Mouse (Mus musculus): ENCODE measurements around the gene Nav3.

Gene Nav3

DNA sequence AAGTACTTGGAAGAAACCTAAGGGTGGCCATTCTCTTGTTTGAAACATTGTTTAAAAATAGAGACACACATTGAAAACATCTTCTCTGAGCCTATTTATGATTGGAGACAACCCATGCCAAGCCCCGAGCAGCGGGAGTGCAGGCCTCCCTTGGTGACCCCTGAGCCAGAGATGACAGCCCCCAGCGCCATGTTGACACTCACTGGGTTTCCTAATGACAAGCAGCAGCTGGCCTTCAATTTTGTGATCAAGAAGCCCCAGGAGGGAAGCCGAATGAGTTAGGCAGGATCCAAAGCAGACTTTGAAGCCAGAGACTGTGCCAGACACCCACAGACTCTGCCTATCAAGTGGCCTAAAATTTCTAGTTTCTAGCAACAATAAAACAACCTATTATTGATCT is 263.1 kb downstream of the Nav3 start:
- no peak for DNase-seq (ENCODE audit: low read depth, low spot score)

DNA sequence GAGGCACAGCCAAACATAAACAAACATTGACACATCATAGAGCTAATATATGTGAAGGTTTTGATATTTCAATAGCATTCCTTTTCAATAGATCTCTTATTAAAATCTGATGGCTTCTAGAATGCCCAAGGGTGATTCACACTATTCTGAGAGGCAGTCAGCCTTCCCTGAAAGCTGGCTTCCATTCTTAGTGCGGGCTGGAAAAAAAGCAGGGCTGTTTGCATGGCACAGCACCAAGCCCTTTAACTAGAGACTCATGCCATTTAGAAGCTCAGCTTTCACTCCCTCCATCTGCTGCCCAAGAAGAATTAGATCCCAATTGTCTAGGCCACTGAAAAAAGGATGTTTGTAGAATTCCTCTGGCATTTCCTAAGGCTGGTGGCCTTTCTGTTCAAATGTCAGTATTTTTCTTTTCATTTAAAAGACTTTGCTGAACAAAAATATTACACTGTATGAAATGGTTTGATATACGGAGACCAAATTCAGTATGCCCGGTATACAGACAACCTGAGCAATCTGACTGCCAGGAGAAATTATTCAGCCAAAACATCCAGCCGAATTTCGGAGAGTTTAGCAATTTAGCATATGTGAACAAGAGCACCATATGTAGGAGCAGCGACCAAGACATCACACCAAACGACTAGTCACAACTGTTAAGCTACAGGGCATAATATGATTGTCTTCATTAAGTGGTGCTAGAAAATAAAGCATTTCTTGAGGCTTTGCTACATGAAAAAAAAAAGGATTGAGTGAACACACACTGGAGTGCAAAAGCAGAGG is 263.8 kb downstream of the Nav3 start:
- DNase-seq (ENCODE audit: low read depth, low spot score): no peak

DNA sequence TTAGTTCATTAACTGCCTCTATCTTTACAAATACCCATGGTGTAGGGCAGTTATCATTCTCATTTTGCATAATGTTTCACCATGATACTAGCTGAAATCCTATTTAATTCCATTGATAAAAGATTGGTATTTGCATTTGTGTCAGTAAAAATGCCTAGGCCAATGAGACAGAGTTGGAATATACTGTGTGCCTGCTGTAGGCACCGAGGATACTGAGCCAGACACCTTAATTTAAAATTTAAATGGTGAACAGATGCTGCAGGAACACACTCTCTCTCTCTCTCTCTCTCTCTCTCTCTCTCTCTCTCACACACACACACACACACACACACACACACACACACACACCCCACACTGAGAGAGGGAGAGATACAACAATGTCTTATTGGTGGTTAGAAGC is 269.8 kb downstream of the Nav3 start:
- no peak for DNase-seq (ENCODE audit: low read depth, low spot score)

DNA sequence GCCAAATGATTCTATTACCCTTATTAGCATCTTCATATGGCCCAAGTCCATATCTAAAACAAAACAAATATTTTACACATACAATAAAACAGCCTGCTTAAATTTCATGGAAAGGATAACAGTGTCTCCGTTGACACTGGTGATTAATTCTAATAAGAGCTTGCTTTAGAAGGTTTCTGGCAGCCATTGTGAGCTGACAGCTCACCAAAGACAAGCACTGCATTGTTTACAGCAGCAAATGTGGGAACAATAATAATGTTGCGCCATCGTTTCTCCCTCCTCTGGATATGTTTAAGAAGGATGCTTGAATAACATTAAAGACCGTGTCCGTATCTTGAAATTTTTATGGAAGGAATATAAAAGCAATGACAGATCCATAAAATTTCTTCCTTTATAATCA is 280.1 kb downstream of the Nav3 start:
- no peak for DNase-seq (ENCODE audit: low read depth, low spot score)

DNA sequence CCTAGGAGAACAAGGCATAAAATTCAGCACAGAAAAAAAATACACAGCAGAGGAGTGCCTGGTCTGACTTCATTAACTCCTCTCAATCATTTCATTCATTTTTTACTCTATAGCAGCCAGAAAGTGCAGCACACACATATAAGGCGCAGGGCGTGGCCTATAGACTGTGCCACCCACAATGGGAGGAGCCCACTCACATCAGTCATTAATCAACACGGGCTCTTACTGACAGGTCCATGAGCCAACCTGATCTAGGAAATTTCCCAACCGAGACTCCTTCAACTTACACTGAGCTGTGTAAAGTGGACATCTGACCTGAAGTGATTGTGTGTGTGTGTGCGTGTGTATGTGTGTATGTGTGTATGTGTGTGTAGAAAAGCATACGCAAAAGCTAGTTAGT is 286.6 kb downstream of the Nav3 start:
- DNase-seq (ENCODE audit: low read depth, low spot score): no peak

DNA sequence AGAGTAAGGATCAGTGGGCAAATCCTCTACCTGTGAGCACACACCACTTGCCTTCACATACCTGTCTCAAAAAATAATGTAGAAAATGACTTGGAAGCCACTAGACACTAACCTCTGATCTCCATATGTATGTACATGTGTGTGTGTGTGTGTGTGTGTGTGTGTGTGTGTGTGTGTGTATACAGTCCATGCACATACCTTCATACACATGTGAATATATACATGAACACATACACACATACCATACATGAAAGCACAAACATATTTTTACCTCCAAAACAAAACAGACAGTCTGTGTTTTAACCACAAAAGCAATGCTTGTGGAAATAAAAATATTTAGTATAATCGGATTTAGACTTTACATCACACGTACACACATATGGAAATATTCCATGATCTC is 287.1 kb downstream of the Nav3 start:
- DNase-seq (ENCODE audit: low read depth, low spot score): no peak

DNA sequence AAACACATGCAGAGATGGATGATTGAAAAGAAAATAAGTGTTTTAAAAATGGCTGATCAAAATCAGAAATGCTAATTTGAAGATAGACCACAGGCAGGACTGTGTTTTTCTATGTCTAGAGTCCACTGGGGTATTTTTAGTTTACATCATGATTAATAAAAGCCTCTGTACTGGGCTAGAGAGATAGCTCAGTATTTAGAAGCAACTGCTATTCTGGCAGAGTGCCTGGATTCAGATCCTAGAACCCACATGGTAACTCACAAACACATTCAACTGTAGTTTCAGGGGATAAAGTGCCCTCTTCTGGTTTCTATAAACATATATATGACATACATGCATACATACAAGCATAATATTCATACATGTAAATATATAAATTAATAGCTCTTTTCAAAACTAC is 293.4 kb downstream of the Nav3 start:
- no peak for DNase-seq (ENCODE audit: low read depth, low spot score)

DNA sequence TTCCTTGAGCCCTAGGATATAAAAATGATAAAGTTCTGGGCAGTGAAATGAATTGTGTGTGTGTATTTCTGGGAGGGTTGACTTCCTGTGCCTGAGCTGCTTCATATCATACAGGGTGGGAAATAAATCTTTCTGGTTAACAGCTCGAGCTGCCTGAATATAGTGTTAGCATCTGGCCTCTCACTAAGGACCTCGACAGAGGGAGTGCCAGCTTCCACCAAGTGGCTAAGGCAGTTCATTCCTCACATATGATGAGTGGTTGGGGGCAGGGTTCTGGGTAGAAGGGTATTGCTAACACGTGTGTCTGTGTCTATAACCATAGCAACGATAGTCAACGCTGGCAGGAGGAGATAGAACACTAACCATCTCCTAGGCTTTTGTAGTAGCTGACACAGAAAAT is 295.1 kb downstream of the Nav3 start:
- DNase-seq (ENCODE audit: low read depth, low spot score): no peak

DNA sequence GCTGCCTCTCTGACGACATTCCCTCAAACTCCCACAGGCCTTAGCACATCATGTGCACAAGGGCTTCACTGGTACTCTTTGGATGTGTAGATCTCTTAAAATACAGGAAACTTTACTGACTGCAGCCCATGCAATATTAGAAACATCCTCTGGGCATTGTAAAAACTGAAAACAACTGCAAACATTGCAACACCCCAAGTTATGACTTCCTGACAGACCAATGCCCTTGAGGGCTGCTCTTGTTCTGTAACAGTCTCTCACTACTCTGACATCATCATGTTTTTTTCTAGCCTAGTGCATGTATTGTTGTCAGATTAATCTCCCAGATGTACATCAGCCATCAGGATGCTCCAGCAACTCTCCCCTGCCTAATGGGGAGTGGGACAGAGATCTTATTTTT is 296.5 kb downstream of the Nav3 start:
- DNase-seq (ENCODE audit: low read depth, low spot score): no peak

DNA sequence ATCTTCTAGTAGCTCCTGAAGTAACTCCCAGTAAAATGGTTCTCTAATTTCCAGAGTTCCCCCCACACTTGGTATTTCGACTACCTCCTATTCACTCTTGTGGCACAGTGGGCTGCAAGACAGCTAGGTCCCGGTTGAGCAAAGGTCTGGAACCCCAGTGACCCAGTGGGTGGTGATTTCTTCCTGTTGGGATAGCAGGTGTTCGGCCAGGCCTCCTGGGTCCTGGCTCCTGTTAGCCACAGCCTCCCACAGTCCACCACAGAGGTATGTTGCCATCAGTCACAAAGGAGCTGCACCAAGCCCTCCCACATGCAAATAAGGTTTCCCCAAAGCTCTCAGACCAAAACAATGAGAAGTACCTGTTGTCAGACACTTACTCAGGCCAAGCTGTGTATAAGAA is 297.9 kb downstream of the Nav3 start:
- DNase-seq (ENCODE audit: low read depth, low spot score): no peak

DNA sequence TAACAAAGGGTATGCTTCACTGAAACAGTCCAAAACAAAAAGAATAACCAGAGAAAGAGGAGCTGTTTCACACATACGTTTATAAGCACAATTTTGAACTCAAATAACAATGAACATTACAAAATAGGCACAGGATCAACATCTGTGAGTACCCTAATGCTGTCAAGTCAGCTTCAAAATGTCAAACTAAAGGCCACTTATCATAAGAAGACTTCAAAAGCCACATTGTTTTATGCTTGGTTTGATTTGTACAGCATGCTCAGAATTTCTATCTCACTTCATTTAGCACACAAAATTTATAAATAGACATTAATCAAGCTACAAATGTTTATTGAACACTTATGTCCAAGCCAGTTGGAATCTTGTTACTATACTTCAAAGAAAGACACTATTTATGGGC is 299.6 kb downstream of the Nav3 start:
- no peak for DNase-seq (ENCODE audit: low read depth, low spot score)

DNA sequence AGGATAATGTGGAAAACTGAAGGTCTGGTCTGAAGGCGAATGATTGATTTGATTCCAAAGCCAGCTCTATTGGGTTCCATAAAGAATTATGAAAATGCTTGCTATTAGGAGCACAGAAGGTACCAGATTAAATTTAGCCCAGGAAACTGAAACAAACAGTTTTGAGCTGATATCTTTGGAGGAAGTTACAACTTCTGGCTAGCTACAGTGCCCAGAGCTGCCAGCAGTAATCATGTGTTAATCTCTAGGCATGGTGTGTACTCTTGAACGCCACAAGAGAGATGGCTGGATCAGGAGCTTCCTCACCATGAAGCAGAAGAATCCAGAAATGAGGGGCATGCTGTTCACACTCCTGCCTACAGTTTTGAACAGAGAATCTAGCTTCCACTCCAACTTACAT is 300.5 kb downstream of the Nav3 start:
- DNase-seq (ENCODE audit: low read depth, low spot score): no peak

DNA sequence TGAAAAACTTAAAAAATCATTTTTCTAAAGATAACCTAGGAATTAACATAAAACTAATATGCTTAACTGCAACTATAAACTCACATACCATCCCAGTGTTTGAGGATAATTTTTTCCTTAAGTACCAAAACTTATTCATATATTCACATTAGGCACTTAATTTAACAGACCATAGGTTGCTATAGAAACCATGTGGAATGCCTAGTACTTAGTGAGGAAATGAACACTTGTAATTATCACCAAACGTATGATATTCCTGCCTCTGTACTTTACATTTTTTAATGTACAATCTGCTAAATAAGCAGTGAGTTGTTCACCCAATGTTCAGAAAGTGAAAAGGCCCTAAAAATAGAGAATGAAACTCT is 301.1 kb downstream of the Nav3 start:
- DNase-seq (ENCODE audit: low read depth, low spot score): no peak

DNA sequence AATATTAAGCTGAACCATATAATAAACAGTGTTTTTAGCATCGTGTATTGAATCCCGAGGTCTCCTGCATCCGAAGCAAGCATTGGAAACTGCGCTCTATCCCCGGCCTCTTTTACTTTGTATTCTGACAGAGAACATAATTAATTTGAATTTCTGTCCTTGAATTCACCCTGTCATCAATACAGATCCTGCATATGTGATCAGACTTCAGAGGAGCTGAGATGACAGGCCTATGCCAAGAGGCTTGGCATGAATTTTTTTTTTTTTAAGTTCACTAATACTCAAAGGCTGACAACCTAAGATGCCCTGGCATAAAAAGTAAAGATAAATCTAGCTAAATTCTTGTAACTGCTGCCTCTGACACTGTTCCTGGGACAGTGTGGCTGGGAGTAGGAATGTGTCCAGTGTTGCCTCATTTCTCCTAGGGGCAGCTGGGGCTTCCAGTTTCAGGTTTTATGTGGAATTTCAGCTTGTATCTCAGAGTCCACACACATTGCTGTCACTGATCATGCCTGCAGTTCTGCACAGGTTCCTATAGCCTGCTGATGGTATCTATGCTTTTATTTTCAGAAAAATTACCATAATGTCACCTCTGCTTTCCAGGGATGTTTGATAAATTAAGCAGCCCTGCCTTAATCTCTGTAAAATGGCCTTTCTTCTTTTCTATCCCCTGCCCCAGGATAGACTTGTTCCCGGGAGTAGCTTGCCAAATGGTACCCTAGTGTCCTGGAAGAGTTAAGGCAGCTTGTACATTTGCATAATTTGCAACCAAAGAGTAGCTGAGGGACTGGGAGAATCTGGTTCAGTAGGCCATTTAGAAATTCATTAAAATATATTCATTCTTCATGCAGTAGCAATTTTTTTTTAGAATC is 301.8 kb downstream of the Nav3 start:
- DNase-seq (ENCODE audit: low read depth, low spot score): no peak

DNA sequence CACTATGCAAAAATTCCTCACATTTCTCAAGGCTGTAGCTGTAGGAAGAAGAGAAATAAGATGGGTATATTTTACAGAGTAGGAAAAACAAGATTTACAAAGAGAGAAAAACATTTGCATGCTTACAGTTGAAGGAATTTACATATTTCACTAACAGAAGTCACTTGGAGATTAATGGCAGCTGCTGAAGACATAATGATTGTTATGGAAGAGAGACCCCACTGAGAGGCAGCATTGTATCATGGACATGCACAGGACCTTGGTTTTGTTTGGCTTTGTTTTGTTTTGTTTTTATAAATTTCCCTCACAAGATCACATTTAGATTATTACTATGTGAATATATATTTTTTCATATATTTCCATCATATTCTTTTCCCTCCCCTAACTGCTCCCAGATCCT is 335.4 kb downstream of the Nav3 start:
- DNase-seq (ENCODE audit: low read depth, low spot score): no peak

DNA sequence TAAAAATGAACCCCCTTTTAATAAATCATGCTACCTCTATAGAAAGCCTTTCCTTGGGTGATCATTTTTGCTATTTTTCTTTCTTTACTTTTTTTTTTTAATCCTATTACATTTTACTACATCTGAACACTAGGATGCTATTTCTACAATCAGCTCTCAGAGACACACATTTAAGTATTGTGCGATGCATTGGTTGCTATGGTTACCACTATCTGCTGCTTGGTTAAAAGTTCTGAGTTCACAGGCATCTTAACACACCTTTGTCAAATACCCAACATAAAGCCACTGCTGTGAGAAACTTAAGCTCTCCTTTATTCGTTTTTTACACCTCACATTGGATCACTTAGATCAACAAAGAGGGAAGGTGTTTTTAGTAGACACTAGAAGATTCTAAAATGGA is 338.7 kb downstream of the Nav3 start:
- DNase-seq (ENCODE audit: low read depth, low spot score): no peak

DNA sequence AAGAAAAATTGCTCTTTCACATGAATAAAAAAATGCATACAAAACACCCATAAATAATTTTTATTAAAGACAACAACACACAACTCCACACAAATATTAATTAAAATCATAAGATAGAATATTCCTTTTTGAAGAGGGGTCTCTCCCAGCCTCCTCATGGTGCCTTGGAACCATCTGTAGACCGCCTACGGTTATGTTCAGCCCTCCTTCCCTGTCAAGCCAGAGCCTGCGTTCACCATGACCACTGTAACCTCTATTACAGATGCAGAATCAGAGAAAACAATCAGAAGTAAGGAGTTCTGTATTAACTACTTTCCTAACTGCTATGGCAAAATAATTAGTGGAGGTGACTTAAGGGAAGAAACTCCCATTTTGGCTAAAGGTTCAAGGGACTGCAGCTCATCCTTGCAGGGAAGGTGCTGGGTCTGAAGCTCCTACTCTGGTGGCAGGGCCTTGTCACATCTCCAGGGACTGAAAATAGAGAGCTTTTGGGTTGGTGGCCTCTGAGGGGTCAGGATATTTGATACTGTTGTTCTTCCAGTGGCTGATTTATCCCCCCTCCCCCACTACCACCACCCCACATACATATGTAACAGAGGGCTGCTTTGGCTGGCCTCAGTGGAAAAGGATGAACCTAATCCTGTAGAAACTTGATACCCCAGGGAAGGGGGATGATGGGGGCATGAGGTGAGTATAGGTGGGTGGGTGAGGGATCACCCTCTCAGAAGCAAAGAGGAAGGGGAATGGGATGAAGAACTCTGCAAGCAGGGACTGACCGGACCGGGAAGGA is 343.1 kb downstream of the Nav3 start:
- no peak for DNase-seq (ENCODE audit: low read depth, low spot score)

DNA sequence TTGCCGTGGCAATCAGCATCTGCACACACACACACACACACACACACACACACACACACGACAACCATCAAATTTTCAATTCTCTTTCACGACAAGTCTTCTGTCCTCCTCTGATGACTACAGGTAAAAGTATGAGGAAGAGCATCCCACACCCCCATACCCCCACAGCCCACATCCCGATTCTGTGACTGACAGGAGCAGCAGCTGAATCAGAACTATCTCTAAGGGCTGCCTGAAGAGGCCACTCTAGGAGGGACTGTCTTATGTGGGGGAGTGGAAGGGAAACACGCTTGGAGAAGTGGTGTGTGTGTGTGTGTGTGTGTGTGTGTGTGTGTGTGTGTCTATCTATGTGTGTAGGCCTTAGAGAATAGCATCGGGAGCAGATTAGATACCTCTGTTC is 352.7 kb downstream of the Nav3 start:
- no peak for DNase-seq (ENCODE audit: low read depth, low spot score)

DNA sequence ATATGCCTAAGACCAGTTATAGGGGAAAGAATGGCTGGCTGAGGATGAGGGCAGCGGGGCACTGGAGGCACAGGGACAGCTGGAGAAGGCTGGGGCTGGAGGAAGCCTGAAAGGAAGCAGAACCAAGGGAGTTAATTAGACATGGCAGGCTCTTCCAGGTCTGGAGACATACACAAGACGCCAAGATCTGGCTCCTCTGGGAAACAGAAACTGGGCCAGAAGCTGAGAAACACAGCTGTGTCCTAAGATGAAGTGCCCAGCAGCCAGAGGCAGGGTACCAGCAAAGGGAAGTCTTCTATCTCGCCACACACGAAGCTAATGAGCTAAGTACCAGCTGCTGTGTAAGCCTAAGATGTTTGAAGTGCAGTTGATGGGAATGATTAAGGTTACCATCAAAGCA is 353.8 kb downstream of the Nav3 start:
- no peak for DNase-seq (ENCODE audit: low read depth, low spot score)

DNA sequence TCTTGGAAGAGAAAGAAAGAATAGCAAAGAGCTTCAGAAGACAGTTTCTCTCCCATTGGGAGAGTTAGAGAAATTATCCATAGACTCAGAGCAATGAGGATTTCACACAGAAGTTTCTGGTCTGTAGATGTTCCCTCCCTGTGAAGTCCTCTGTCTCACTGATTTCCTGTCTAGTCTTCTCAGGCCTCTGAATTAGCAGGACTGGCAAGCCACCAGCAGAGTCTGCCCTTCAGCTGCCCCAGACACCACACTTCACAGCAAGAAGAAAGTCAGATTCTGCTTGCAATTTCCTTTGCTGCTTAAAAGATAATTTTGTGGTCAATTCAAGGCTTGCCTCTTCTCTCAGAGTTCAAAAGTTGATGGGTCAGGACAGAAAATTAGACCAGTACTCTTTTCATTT is 361.6 kb downstream of the Nav3 start:
- no peak for DNase-seq (ENCODE audit: low read depth, low spot score)

DNA sequence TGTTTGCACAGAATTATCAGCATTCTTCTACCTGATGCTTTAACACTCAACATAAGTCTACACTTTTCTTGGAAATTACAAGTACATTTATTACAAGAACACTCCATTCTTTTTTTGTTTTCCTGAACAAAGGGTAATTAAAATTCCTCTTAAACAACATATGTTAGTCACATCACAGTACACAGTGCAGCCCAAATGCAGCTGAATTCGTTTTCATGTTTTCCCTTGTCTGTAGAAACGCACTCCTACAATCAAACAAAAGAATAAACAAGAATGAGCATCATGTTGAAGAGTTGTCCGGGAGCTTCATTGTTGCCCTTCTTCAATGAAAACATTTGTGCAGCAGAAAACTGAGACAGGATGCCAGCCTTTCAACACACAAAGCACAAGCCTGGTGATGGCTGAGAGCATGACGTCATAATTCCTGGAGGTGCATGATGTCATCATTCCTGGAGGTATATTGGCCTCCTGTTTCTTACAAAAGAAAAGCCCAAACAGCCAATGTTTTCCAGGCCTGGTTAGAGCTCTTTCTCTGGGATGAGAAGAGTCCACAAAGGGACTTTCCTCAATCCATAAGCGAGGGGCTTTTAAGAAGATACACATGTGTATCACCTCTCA is 367.5 kb downstream of the Nav3 start:
- DNase-seq (ENCODE audit: low read depth, low spot score): no peak

DNA sequence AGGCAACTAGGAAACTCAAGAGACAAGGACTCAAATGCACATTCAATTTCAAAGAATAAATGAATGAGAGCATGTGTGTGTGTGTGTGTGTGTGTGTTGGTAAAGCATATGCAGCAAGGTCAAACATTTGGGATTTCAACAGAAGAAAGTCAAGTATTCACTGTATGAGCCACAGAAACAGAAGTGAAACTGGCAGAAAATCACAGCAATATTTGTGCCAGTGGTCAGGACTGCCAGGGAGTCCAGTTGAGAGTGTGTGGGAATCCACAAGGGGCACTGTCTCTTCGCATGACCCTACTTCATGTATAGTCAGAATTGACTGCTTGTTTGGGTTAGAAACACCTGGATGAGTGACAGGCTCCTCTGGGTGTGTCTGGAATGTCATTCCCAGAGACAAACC is 370.1 kb downstream of the Nav3 start:
- DNase-seq (ENCODE audit: low read depth, low spot score): no peak

Measured in CD4-positive, CD25-positive, alpha-beta regulatory T cell, adult 2 months (primary cell).